Mouse (Mus musculus) liver, embryonic 14.5 days (tissue): ENCODE data around the gene Tars2.

Experiments used
- CTCF ChIP-seq: IDR thresholded peaks from 2 replicates; pipeline ENCODE4 v1.5.1; 2016; ENCODE audit warnings: antibody characterized with exemption, low read depth, control low read depth
- EP300 ChIP-seq: IDR thresholded peaks from 2 replicates; pipeline ENCODE4 v1.6.1; 2016; ENCODE audit warnings: antibody characterized with exemption, low read depth

- TF ChIP-seq EP300 (no peak), CTCF (no peak)
Measured at GRCm38 (mm10) chr3:95709967-95710366, 50.0 kb downstream of the Tars2 start.
